Mouse (Mus musculus): ENCODE measurements at regions not wholly inside any gene's neighbourhood (a gene's known extent, or its start where the extent isn't known, plus 50 kb on each side); places are given as distances from the start of the nearest gene placed in this dataset.
"Not testable (repeated sequence)": the region's sequence is repeated elsewhere in the genome, so short reads cannot be mapped to it uniquely, and the experiment has no call there.

- DNase-seq (ENCODE audit: low spot score in 2 of 2), result peak in 1 of 2 experiments; percentile 61
- intact Hi-C loops (cut with DNase I), result no loop called here
Observed at GRCm38 (mm10) chr2:168424277-168425099, 143.0 kb upstream of the Kcng1 start.

- DNase-seq (ENCODE audit: low spot score in 2 of 2), result no peak
- intact Hi-C loops (cut with DNase I), result no loop called here
Observed at GRCm38 (mm10) chr2:168423551-168423950, 142.0 kb upstream of the Kcng1 start.

GRCm38 (mm10) chr2:168415140-168415539, 133.6 kb upstream of the Kcng1 start:
- intact Hi-C loops (cut with DNase I), result no loop called here
- DNase-seq (ENCODE audit: low spot score in 2 of 2), result no peak

- intact Hi-C loops (cut with DNase I), result no loop called here
- no peak for DNase-seq (ENCODE audit: low spot score in 2 of 2)
Observed at GRCm38 (mm10) chr2:168414110-168414872, 132.8 kb upstream of the Kcng1 start.

DNA sequence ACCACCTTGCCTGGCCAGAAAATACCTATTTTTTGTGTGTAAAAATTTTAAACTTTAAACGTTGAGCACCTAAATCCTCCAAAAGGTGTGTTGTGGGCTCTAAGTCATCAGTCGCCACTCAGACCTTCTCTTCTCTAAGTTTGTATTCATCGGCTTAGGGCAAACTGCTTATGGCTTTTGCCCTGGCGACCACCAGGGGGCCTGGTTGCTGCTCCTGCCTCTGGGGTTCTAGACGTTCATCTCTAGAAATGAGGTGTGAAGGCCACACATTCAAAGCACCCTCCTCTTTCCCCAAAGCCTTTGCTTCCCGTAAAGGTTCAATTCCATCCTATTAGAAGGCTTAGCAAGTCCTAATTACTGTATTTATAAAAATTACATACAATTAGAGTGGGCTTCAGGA, 131.3 kb upstream of the Kcng1 start:
- intact Hi-C loops (cut with DNase I), result no loop called here
- no peak for DNase-seq (ENCODE audit: low spot score in 2 of 2)

DNA sequence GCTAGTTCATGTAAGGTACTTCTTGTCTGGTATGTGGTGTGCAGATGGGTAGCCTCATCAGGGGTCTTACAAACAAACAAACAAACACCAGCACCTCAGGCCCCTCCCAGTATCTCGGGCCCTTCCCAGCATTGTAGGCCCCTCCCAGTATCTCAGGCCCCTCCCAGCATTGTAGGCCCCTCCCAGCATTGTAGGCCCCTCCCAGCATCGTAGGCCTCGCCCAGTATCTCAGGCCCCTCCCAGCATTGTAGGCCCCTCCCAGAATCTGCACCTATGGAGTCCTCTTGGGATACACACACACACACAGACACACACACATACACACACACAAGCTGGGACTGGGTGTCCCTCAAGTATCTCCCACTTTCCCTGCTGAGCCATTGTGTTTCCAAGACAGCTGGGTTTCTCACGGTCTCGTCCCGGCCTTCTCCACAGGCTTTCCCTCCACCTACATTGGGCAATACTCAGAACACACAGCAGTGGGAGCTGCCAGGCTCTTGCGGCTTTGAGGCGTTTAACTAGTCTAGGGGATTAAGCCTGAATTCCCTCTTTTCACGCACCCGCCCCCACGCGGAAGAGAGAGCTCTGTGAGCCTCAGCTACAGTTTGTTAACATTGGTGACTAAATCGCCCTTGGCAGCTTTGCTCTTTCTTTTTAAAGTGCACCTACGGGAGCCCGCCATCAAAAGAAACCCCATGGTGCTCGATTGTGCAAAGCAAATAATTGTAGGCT, 121.4 kb upstream of the Kcng1 start:
- intact Hi-C loops (cut with DNase I), result no loop called here
- peak; percentile 42 to 66 for DNase-seq (ENCODE audit: low spot score in 2 of 2)

DNA sequence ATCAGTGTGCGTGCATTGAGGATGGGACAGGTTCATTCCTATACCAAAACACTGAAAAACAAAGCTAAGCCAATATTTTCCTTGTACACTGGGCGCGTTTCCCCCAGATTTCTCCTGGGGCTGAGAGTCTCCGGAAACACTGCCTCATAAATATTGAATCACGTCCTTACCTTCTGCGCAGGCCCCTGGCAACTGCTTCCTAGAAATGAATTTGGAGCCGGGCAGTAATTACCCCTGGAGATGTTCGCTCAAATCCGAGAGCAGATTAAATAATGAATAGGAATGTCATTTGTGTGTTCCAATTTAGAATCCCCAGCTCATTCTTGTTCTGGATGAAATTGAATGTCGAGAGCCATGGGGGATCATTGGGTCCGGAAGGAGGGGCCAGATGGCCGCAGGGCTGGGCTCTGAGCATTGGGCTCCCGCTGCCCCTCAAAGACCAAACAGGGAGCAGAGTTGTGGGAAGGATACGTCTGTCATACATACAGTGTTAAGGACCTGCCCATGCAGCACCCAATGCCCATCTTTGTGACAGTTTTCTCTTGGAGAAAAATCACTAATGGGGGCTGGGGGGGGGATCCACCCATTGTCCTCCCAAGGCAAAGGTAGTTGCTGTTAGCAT, 117.7 kb upstream of the Kcng1 start:
- DNase-seq (ENCODE audit: low spot score in 2 of 2), result no peak
- intact Hi-C loops (cut with DNase I), result no loop called here

DNA sequence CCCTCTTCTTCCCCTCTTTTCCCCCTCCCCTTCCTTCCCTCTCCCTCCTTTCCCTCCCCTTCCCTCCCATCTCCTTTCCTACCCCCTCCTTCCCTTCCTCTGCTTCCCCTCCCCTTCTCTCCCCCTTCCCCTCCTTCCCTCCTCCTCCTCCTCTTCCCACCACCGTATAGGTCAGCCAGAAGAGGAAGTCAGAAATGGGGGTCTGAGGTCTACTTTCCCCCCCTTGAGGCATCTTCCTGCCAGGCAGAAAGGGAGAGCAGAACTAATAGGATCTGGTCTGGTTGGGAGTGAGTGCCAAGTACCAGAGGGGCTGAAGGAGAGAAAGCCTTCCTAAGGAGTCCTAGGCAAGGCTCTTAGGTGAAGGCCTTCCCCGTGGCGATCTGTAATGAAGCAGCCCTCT, 114.8 kb upstream of the Kcng1 start:
- DNase-seq (ENCODE audit: low spot score in 2 of 2), result no peak
- intact Hi-C loops (cut with DNase I), result no loop called here

GRCm38 (mm10) chr2:168393341-168393740, 111.8 kb upstream of the Kcng1 start:
- intact Hi-C loops (cut with DNase I), result no loop called here
- no peak for DNase-seq (ENCODE audit: low spot score in 2 of 2)

- DNase-seq (ENCODE audit: low spot score in 2 of 2); intact Hi-C loops (cut with DNase I): not testable (repeated sequence)
Observed at GRCm38 (mm10) chr2:168392171-168392570, 110.6 kb upstream of the Kcng1 start.

GRCm38 (mm10) chr2:168380606-168381005, 99.1 kb upstream of the Kcng1 start:
- DNase-seq (ENCODE audit: low spot score in 2 of 2), result peak; percentile 70 to 73
- intact Hi-C loops (cut with DNase I), result no loop called here

DNA sequence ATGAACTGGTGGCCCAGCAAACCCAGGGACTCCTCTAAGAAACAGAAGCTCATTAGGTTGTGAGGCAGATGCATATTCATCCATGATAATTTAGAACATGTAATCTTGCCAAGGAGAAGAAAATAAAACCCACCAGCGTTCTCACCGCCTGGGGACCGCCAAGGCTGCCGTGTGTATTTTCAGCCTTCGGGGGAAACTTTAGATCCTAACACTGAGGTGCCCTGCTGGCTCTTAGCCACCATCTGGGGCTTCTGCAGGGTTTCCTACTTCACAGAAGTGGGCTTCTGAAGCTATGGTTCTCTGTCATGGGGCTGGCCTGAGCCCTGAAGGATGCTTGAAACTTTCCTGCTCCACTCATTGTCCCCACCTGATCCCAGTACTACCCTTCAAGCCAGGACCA, 90.8 kb upstream of the Kcng1 start:
- peak in 1 of 2 experiments; percentile 25 for DNase-seq (ENCODE audit: low spot score in 2 of 2)
- intact Hi-C loops (cut with DNase I), result no loop called here

- no peak for DNase-seq (ENCODE audit: low spot score in 2 of 2)
- intact Hi-C loops (cut with DNase I), result no loop called here
Observed at GRCm38 (mm10) chr2:168371245-168371644, 89.7 kb upstream of the Kcng1 start.

DNA sequence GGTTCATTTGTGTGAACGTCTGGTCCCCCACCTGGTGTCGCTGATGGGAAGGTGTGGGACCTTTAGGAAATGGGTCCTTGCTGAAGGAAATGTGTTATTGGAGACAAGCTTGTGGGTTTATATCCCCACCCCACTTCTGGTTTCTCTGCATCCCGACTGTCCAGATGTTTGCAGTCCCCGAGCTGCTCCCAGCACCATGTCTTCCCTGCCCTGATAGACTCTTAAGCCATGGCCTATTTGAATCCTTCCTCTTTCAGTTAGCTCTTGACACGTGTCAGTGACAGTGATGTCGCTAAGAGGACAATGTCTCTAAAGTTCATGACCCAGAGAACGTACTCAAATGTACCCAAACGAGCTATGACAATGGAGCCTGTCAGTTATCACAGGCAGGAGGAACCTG, 77.7 kb upstream of the Kcng1 start:
- DNase-seq (ENCODE audit: low spot score in 2 of 2), result no peak

DNA sequence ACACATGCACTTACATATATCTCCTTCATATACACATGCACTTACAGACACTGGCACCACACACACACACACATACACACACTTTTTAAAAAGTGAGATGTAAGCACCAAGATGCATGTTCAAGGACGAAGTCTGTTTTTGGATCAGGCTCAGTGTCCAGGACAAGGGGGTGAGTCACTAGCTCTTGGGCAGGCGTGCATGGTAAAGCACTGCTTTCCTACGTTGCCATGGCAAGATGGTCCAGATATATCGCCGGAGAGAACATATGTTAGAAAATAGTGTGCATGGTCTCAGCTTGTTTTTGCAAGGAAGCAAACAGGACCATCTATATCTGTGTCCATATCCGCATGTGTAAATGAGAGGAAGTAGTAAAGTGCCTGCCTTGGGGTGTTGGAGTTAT, 77.0 kb upstream of the Kcng1 start:
- intact Hi-C loops (cut with DNase I), result loop anchor here (1.0 kb wide), 1 partner anchor 83 kb away; no protein-coding TSS in a partner anchor
- DNase-seq (ENCODE audit: low spot score in 2 of 2), result peak; percentile 41 to 87

More for the DNA sequence above, 77.7 kb upstream of the Kcng1 start:
- intact Hi-C loops (cut with DNase I), result no loop called here

- peak in 1 of 2 experiments; percentile 13 for DNase-seq (ENCODE audit: low spot score in 2 of 2)
- intact Hi-C loops (cut with DNase I), result loop anchor here (1.0 kb wide), 1 partner anchor 83 kb away; no protein-coding TSS in a partner anchor
Observed at GRCm38 (mm10) chr2:168357815-168358214, 76.3 kb upstream of the Kcng1 start.

DNA sequence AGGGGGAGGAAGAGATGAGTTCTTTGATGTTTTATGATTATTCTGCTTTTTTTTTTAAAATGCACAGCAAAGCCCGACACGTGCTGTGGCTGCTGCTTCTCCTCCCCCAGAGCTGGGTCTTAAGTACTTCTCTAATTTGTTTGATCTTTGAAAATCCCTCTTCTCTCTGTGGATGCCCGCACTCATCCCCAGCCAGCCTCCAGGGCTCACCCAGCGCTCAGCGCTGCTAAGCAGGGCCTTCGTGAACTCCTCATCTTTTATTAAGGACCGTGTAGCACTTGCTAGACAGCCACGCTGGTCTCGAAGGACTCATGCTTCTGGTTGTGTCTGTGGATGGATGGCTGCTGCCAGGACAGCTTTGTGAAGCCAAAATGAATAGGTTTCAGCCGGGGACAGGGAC, 72.9 kb upstream of the Kcng1 start:
- intact Hi-C loops (cut with DNase I), result no loop called here
- DNase-seq (ENCODE audit: low spot score in 2 of 2), result no peak

GRCm38 (mm10) chr2:168352626-168353025, 71.1 kb upstream of the Kcng1 start:
- intact Hi-C loops (cut with DNase I), result loop anchor here (1.0 to 2.0 kb wide), 2 partner anchors 22 to 89 kb away; no protein-coding TSS in a partner anchor
- DNase-seq (ENCODE audit: low spot score in 2 of 2), result peak; percentile 79 to 94

DNA sequence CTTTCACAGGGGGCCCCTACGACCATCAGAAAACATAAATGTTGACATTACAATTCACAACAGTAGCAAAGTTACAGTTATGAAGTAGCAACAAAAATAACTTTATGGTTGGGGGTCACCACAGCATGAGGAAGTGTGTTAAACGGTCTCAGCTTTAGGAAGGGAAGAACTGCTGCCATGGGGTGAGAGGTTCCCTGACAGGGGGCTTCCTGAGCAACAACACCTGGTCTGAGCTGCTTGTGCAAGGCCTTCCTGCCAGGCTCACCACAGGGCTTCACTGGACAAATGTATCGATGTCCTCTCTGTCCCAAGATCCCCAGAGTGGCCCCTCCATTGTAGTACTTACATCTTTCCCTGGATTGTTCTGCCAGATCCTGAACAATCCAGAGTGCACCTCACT, 70.7 kb upstream of the Kcng1 start:
- intact Hi-C loops (cut with DNase I), result loop anchor here (1.0 to 2.0 kb wide), 2 partner anchors 21 to 89 kb away; no protein-coding TSS in a partner anchor

GRCm38 (mm10) chr2:168345384-168345783, 63.8 kb upstream of the Kcng1 start:
- intact Hi-C loops (cut with DNase I), result no loop called here

More for the DNA sequence above, 70.7 kb upstream of the Kcng1 start:
- DNase-seq (ENCODE audit: low spot score in 2 of 2), result no peak

More at GRCm38 (mm10) chr2:168345384-168345783, 63.8 kb upstream of the Kcng1 start:
- DNase-seq (ENCODE audit: low spot score in 2 of 2), result no peak
